Mouse (Mus musculus) thymus, postnatal 4 days (tissue): Measurements from ENCODE around the gene Tpst1.

Experiments
- DNase-seq: peaks from one replicate; pipeline ENCODE4 v3.0.0; 2021

Gene Tpst1

DNA sequence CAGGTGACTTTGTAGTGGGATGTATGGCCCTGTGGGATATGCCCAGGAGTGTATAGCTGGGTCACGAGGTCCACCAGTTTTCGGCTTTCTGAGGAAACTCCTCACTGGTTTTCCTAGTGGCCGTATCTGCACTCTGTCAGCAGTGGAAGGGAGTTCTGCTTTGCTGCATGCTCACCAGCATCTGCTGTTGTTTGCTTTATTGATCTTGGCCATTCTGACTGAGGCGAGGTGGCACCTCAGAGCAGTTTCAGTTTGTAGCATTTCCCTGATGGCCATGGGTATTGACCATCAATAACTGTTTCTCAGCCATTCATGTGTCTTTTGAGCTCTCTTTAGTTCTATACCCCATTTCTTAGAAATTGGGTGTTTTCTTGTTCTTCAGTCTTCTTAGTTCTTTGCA is 17.4 kb upstream of the Tpst1 start:
- DNase-seq = no peak

DNA sequence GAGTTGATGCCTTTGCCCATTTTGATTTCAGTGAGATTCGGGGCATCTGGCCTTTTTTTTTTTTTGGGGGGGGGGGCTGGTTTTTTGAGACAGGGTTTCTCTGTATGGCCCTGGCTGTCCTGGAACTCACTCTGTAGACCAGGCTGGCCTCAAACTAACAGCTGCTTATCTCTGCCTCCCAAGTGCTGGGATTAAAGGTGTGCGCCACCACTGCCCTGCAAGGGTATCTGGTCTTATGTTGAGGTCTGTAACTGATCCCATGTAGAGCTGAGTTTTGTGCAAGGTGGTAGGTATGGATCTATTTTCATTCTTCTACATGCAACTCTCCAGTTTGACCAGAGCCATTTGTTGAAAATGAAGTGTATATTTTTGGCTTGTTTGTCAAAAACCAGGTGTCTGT is 16.8 kb upstream of the Tpst1 start:
- DNase-seq = no peak

DNA sequence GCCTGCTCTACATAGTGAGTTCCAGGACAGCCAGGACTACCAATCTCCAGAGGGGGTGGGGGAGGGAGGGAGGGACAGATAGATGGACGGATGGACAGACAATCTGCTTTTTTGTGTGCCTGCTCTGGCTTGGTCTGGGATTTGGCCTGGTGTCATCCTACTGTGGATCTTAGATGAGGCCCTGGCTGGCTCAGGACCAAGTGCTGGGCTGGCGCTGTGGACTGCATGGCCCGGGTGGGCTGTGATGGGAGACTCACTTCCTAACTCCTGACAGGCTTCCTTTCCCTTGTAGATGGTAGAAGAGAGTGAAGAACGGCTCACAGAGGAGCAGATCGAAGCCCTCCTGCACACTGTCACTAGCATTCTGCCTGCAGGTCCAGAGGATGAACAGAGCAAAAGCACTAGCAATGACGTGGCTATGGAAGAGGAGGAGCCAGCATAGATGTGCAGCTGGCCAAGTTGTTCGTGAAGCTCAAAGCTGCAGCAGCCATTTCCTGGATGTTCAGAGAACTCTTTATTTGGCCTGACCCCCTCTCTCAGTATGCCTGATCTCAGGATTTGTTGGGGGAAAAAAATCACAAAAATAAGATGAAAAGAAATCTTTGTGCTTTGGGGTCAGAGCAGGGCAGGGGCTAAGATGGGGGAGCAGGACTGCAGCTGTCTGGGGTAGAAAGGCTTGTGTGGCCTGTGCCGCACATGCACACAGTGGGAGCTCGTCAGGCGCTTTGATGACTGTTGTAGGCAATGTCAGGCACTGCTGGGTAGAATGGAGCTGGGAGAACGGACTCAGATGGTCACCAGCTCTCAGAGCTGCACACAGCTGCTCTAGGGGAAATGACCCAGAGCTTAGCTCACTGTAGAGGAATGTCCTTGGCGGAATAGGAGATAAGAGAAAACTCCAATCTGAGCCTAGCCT is 13.5 kb upstream of the Tpst1 start:
- DNase-seq = no peak

DNA sequence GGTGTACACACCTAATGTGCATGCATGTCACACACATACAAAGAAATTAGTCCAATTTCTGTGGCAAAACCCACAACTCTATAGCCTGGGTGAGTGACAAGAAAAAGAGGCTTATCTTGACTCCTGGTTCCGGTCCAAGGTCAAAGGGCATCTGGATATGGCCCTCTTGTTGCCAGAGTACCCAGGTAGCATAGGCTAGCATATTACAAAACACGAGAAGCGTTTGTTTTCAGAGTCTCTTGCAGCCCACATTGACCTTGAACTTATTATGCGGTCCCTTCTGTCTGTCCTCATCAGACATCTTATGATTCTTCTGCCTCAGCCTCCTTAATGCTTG is 12.8 kb upstream of the Tpst1 start:
- DNase-seq = no peak

DNA sequence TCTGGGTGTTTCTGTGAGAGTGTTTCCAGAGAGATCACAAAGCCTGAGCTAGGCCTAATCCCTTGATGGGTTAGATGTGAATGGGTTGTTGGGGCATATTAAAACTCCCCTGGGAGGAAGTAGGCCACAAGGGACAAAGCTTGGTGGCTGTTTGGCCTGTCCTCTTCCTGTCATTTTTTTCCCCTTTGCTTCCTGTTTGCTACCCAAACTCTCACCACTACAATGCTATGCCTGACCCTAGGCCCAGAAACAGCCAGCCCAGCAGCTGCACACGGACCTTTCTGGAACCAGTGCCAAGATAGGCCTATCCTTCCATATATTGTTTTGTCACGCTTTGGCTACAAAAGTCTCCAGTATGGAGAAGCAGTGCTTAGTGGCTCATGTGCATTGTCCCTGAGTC is 11.0 kb upstream of the Tpst1 start:
- no peak for DNase-seq

DNA sequence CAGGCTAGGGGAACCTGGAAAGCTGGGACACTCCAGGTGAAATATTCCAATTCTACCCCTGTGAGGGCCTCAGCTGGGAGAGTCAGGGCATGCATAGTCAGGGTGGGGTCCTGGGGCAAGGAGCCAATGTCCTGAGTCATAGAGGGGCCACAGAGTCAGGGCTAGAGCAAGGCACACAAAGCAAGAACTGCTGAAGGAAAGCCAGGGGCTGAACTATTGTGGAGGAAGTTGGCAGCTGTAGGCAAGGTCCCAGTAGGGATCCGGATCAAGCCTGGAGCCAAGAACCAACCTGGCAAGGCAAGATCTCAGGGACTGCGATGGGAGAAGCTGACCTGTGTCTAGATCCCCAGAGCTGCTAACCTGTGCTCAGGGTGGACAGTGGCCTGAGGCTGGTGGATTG is 9.4 kb upstream of the Tpst1 start:
- DNase-seq = no peak

DNA sequence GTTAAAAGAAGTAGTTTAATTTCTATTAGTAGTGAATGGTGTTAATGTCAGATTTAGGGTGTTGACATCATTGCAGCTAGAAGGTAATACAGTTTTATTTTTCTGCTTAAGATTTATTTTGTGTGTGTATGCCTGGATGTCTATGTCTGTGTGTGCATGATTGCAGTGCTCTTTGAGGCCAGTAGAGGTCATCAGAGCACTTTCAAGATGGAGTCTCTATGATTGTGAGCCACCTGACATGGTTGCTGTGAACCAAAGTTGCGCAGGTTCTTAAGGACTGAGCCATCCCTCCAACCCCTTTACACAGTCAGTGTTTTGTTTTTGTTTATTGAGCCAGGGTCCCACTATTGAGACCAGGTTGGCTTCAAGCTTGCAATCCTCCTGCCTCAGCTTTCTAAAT is 7.5 kb upstream of the Tpst1 start:
- DNase-seq = peak; percentile 25

DNA sequence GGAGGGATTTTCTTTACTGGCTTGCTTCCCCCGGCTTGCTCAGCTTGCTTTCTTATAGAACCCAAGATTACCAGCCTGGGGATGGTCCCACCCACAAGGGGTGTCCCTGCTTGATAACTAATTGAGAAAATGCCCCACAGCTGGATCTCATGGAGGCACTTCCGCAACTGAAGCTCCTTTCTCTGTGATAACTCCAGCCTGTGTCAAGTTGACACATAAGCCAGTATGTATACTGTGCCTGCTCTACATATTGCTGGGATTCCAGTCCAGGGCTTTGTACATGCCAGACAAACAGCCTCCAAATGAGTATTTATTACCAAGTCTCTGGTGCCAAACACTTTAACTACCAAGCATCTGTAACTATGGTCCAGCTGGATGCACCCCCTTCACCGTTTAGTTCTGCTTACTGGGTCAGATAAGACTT is 5.3 kb upstream of the Tpst1 start:
- no peak for DNase-seq

DNA sequence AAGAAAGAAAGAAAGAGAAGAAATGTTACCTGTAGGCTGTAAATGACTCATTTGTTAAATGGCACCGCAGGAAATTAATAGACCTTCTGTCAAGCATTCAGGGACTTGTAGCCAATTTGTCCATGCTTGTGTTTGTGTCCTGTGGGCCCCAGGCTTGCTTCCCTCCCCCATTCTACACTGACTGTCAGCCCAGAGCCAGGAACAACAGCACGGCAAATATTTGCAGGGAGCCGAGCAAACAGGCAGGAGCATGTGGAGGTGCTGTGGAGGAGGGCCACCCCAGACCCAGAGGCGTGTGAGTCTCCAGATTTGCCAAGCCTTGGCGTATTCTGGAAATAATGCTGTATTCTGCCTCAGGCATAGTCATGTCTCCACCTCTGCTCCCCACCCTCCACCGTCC is 1.4 kb downstream of the Tpst1 start:
- DNase-seq = no peak

DNA sequence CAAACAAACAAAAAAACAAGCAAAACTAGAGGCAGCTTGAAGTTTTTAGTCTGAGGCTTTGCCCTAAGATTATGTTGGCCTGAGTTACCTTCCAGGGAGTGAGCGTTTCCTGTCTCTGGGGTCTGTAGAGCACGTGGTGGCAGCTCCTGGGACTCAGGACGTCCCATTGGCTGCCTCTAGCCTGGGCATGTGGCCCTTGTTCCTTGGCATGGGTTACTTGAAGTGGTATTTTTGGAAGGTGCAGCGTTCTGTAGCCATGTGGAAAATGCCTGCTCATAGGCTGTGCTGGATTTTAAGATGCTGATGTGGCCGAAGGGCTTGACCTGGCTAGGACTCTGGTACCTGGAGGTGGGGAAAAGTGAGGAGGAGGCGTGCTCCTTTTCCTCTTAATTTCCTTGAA is 3.3 kb downstream of the Tpst1 start:
- no peak for DNase-seq

DNA sequence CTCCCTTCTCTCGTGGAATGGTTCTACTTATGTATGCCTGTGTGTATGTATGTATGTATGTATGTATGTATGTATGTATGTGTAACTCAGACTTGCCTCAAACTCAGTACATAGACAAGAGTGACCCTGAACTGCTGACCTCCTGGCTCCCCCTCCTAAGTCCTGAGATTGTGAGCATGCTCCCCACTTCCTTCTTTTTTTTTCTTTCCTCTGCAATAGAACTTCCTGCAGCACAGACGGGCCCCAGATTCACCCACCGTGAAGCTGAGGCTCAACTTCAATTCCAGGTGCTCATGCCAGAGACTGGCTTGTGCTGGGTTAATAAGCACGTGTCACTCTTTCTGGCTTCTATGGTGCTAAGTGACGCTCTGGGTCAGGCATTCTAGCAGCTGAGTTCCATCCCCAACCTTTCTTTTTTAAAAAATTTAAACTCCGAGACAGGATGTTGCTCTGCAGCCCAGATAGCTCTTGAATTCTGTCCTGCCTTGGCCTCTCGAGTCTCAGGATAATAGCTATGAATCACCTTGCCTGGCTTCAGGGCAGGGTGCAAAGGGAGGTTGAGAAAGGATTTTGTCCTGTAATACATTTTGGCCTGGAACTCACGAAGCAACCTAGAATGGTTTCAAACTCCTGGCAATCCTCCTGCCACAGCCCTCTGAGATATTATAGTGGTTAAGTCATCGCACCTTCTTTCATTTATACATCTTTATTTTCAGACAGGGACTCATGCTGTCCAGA is 5.1 kb downstream of the Tpst1 start:
- no peak for DNase-seq

DNA sequence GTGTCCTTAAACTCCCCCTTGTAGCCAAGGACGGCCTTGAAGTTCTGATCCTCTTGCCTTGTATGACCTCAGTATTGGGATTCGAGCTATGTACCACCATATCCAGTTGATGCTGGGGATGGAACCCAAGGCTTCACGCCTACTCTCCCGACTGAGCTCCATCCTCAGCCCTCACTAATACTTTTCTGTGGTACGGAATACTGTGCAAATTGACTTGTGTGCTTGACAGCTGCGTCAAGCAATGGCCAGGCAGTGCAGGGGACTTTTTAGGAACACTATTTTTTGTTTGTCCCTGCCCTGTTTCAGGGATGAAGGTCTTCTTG is 5.7 kb downstream of the Tpst1 start:
- no peak for DNase-seq

DNA sequence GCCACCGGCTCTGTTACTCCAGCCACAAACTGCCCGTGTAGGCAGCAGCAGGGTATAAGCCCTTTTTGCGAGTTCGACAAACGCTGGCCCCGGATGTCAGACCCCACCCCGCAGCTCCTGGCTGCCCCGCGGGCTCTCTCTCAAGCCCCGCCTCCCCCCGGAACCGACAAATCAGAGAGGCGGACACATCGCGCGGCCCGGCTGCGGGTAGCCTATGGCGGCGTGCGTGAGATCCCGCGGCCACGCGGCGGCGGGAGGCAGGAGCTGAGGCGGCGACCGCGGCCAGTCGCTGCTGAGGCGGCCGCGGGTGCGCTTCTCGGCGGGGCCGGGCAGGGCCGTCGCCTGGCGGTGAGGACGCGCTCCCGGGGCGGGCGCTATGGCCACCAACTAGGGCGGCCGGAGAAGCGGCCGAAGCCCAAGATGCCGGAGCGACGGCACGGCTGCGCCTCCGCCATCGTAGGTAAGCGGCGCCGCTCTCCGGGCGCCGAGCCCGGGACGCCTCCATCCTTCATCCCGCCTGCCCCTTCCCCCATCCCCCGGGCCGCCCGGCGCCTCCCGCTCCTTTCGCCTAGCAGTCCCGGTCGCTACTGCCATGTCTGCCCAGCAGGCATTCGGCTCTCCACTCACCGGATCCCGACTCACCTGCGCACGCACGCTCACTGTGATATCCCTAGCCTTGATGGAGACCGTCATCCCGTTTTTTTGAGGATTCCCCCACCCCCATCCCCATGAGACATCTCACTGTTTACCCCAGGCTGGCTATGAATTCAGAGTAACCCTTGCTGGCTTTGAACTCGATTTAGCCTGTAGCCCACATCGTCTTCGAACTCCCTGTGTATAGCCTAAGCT is 6.3 kb downstream of the Tpst1 start:
- DNase-seq = peak; percentile 94

DNA sequence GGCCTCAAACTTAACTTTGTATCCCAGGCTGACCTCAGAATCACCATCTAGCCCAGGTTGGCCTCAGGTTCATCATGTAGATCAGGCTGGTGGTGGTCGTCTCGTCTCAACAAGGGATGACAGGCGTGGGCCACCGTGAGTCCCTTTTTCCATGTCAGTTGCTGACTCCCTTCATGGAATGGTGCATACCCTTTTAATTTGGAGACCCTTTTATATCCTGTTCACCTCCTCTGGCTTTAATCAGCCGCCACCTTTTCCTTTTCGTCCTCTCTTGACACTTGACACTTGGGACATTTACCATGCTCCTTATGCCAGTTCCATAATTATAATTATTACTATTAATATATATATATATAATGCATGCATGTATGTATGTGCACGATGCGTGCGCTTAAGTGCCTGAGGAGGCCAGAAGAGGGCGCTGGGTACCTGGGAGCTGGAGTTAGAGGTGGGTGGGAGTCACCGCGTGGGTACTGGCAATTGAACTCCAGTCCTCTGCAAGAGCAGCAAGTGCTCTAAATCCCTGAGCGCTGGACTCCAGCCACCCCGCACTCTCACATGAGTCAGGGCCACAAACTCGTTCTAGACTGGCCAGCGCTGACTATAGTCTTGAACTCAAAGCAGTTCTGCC is 7.0 kb downstream of the Tpst1 start:
- peak; percentile 41 for DNase-seq

DNA sequence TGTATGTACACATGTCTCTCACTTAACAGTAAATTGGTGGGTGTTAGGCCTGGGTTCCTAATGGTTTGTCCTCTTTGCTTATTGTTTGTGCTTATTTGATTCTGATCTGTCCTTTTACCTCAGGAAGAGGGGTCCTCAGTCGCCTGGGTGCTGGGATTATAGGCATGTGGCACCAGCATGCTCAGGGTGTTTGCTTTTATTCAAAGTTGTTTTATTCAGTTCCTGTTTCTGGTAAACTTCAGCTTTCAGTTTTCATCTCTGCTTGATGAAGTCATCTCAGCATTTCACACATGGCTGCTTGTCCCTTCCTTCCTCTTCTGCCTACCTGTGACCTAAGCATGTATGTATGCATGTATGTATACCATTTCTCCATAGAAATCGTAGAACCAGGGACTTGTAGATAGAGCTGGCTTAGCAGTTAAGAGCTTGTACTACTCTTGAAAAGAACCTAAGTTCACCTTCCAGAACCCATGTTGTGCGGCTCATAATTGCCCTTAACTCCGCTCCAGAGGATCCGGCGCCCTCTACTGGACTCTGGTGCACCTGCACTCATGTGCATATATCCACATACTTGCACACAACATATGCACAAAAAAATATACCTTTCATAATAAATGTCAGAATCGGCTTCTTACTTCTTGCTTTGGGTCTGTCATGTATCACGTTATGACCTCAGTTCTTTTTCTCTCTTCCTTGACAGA is 8.2 kb downstream of the Tpst1 start:
- DNase-seq = peak; percentile 48

DNA sequence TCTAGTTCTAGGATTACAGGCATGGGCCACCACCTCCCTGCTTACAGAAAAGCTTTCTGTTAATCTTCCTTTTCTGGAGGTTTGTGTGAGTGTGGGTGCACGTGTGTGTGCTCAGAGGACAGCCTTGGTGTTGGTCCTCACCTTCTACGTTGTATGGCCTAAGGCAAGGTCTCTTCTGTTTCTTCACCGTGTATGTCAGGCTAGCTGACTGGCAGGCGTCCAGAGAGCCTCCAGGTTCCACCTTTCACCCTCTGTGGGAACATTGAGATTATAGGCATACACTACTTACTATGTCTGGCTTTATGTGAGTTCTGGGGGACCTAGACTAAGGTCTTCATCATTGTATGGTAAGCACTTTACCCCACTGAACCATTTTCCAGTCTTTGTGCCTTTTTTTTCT is 9.3 kb downstream of the Tpst1 start:
- no peak for DNase-seq

DNA sequence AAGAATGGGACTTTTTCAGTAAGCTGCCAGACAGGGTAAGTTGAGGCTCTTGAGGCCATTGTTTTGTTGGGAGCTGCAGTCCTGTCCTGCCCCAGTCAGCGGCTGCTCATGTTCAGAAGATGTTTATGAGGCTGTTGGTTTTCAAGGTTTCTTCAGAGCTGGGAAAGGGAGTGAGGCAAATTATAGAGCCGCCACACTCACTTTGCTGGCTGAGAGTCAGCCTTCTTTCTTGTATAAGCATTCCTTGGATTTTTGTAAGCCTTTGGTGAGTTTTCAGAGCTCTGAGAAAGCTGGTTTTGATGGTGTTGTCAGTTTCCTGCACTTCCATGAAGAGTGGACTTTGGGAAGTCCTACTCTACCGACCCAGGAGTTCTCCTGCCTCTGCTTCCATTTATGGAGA is 11.1 kb downstream of the Tpst1 start:
- no peak for DNase-seq

DNA sequence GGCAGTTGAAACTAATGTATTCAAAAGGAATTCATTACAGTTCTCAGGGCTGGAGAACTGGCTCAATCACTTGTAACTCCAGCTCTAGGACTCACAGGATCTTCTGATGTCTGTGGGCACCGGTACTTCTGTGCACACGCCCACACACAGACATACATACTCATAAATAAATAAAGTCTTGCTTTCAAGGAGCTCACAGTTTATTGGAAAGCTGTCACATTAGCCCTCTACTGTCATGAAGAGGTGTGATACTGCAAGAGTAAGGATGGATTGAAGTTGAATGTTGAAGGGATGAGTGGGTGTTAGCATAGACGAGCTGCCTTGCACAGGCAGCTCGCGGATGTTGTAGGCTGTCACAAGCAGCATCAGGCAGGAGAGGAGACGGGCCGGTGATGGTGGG is 14.9 kb downstream of the Tpst1 start:
- no peak for DNase-seq

DNA sequence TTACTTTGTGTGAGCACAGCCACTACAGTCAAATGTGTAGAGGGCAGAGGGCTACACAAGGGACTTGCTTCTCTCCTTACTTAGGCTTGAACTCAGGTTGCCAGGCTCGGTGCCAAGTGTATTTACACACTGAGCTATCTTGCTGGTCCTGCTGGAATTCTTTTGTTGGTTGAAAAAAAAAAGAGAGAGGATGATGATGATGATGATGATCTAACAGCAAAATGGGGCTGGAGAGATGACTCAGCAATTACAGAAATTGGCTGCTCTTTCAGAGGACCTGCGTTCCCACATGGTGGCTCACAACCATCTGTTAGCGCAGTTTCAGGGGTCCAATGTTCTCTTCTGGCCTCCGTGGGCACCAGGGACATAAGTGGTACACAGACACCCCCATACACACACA is 15.5 kb downstream of the Tpst1 start:
- no peak for DNase-seq

DNA sequence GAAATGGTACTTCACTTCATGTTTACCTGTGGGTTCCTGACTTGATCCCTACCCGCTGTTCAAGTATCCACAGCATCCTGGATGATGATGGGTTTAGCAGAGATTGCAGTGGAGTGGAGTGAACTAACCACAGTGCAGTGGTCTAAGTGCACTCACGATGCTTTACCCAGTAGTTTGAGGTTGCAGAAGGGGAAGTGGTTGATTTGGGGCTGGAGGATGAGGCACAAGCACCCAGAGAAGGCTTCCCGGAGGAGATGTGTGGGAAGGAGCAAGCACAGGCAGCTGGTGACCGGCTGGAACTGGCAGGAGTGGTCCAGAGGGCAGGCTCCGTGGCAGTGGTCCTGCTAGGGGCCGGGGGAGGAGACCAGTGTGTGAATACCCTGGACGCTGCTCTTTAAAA is 16.1 kb downstream of the Tpst1 start:
- DNase-seq = no peak

DNA sequence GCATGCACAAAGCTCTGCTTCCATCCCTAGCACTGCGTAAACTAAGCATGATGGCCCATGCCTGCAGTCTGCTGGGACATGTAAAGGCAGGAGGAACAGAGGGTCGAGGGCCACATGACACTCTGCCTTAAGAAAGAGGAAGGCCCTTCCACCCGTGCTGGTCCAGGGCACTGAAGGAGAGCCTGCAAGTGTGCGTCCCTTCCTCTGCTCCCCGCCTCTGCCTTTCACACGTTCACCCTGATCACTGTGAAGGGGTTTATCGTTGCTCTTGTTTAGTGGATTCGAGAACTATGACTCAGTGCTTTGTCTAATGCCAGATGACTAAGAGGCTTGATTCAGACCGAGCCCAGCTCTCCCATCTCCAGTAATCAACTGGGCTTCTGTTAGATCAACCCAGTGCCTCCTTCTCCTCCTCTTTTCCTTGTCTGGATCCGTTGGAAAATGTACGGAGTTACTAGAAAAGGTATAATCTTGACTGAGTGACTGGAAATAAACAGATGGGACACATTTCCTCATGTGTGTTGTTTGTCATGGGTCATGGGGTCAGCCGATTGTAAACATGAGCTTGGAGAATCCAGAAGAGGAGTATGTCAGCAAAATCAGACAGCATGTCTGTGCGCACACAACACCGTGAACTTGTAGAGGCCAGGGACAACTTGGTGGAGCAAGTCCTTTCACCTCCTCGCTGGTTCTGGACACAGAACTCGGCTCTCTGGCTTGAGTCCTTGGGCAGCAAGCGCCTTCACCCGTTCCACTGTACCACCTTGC is 16.7 kb downstream of the Tpst1 start:
- DNase-seq = no peak

DNA sequence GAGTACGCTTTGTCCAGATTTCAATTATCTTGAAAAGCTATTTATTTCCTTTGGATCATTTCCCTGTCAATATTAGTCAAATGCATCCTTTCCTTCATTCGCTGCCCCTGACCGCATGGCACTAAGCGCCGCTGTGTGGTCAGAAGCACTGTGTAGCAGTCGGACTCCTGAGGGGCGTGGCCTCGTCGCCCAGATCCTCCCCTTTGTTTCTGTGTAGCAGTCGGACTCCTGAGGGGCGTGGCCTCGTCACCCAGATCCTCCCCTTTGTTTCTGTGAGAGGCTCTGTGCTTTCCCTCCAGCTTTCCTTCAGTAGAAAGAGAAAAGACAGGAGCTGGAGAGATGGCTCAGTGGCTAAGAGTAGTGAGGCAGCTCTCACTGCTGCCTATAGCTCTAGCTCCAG is 23.6 kb downstream of the Tpst1 start:
- no peak for DNase-seq
